In genomic region chr6:116584095-116584494, GRCm38 (mm10) we compare ENCODE assay signal across 25 mouse cellular contexts. TPM values are rescaled to one million over a fixed set of nuclear protein-coding genes. Genes with fewer than 3 reads are reported as not detected.
"Had no signal": no experiment of that assay in that cellular context is flagged by ENCODE, and none has a peak within 500 bp of the region (broad histone marks: within the 10 kb centered on the region; RNA-seq: fewer than 3 reads in every experiment).

Gene Olfr215 (minus strand): TSS chr6:116584195.

- DNase-seq: liver, embryonic 13.5 days; liver, postnatal 0 days; lung, adult 2 months; lung, postnatal 14 days; lung, postnatal 36 days; right cerebral cortex, postnatal 14 days; thymus, adult 2 months; thymus, postnatal 25 days; thymus, postnatal 4 days had no signal

RNA-seq across cellular contexts. Expression of gene Olfr215, which starts in this region (rescaled TPM):
- total RNA-seq: megakaryocyte progenitor cell, adult 5-6 weeks; monocyte, adult 5-6 weeks; neutrophil, adult 5-6 weeks had no signal
- polyA plus RNA-seq: liver, embryonic 13.5 days; liver, embryonic 15.5 days; liver, postnatal 0 days; lung, adult 2 months; lung, embryonic 15.5 days; lung, postnatal 0 days; macrophage; midbrain, embryonic 11.5 days; midbrain, embryonic 13.5 days; midbrain, postnatal 0 days; neural tube, embryonic 12.5 days; neural tube, embryonic 14.5 days; spleen, adult 2 months; stomach, embryonic 15.5 days; stomach, postnatal 0 days; thymus, adult 2 months; urinary bladder, adult 2 months had no signal
